Mouse (Mus musculus): ENCODE measurements around the gene D5Ertd579e. TPM values are rescaled to one million over a fixed set of nuclear protein-coding genes. Genes with fewer than 3 reads are reported as not detected.
A peak's percentile ranks its signal among the peaks of the same experiment; 100 is the strongest.

D5Ertd579e gene
- total RNA-seq, 1 experiment from 2014 or later = 47.6 TPM

GRCm38 (mm10) chr5:36560490-36560889 lies 135.3 kb downstream of the D5Ertd579e start:
- no peak for ATAC-seq (replicated peaks; ENCODE audit: insufficient number of reproducible peaks, low FRiP score, low TSS enrichment, poor library complexity, severe bottlenecking)

- no peak for ATAC-seq (replicated peaks; ENCODE audit: insufficient number of reproducible peaks, low FRiP score, low TSS enrichment, poor library complexity, severe bottlenecking)
These were observed 136.2 kb downstream of the D5Ertd579e start for GRCm38 (mm10) chr5:36559510-36560235.

GRCm38 (mm10) chr5:36559106-36559505 lies 136.7 kb downstream of the D5Ertd579e start:
- no peak for ATAC-seq (replicated peaks; ENCODE audit: insufficient number of reproducible peaks, low FRiP score, low TSS enrichment, poor library complexity, severe bottlenecking)

GRCm38 (mm10) chr5:36558526-36558925 lies 137.3 kb downstream of the D5Ertd579e start:
- no peak for ATAC-seq (replicated peaks; ENCODE audit: insufficient number of reproducible peaks, low FRiP score, low TSS enrichment, poor library complexity, severe bottlenecking)

- no peak for ATAC-seq (replicated peaks; ENCODE audit: insufficient number of reproducible peaks, low FRiP score, low TSS enrichment, poor library complexity, severe bottlenecking)
These were observed 138.1 kb downstream of the D5Ertd579e start for GRCm38 (mm10) chr5:36557584-36558308.

GRCm38 (mm10) chr5:36556906-36557305 lies 138.9 kb downstream of the D5Ertd579e start:
- ATAC-seq (replicated peaks; ENCODE audit: insufficient number of reproducible peaks, low FRiP score, low TSS enrichment, poor library complexity, severe bottlenecking) = no peak

GRCm38 (mm10) chr5:36556289-36556688 lies 139.5 kb downstream of the D5Ertd579e start:
- ATAC-seq (replicated peaks; ENCODE audit: insufficient number of reproducible peaks, low FRiP score, low TSS enrichment, poor library complexity, severe bottlenecking) = no peak

GRCm38 (mm10) chr5:36554496-36554895 lies 141.3 kb downstream of the D5Ertd579e start:
- no peak for ATAC-seq (replicated peaks; ENCODE audit: insufficient number of reproducible peaks, low FRiP score, low TSS enrichment, poor library complexity, severe bottlenecking)

- peak; percentile 69; the same call in 1 of the 2 replicates for ATAC-seq (replicated peaks; ENCODE audit: insufficient number of reproducible peaks, low FRiP score, low TSS enrichment, poor library complexity, severe bottlenecking)
These were observed 141.9 kb downstream of the D5Ertd579e start for GRCm38 (mm10) chr5:36553886-36554285.

GRCm38 (mm10) chr5:36553056-36553606 lies 142.7 kb downstream of the D5Ertd579e start:
- ATAC-seq (replicated peaks; ENCODE audit: insufficient number of reproducible peaks, low FRiP score, low TSS enrichment, poor library complexity, severe bottlenecking) = no peak

GRCm38 (mm10) chr5:36552391-36552790 lies 143.4 kb downstream of the D5Ertd579e start:
- no peak for ATAC-seq (replicated peaks; ENCODE audit: insufficient number of reproducible peaks, low FRiP score, low TSS enrichment, poor library complexity, severe bottlenecking)

Other genes with a start within 250 kb of the D5Ertd579e start
- 36.3 to 52.1 TPM (median 47.5 TPM) in 3 replicates for gene Grpel1, start 231.0 kb downstream of the D5Ertd579e start, total RNA-seq (2017)
- 9.1 to 25.8 TPM (median 15.7 TPM) in 3 replicates for gene Tada2b, start 211.7 kb downstream of the D5Ertd579e start, total RNA-seq (2017)
- 0.49 to 0.64 TPM in 2 of 3 replicates, not detected in the other for gene Ccdc96, start 211.4 kb downstream of the D5Ertd579e start, total RNA-seq (2017)
- 13.0 to 38.8 TPM (median 18.7 TPM) in 3 replicates for gene Tbc1d14, start 102.7 kb downstream of the D5Ertd579e start, total RNA-seq (2017)
- 17.5 to 38.1 TPM (median 29.6 TPM) in 3 replicates for gene Bloc1s4, start 52.6 kb upstream of the D5Ertd579e start, total RNA-seq (2017)
- gene Mrfap1, start 100.7 kb upstream of the D5Ertd579e start, total RNA-seq (2017) = 214 to 260 TPM (median 240 TPM) in 3 replicates
- gene Man2b2, start 134.6 kb upstream of the D5Ertd579e start, total RNA-seq (2017) = 13.3 to 21.5 TPM (median 20.8 TPM) in 3 replicates
- 0.10 TPM in 1 of 3 replicates, not detected in the others for gene Ppp2r2c, start 172.5 kb upstream of the D5Ertd579e start, total RNA-seq (2017)